Mouse (Mus musculus): ENCODE results near the gene Gm20696. TPM values are rescaled to one million over a fixed set of nuclear protein-coding genes. Genes with fewer than 3 reads are reported as not detected.

Gene Gm20696
- total RNA-seq, 4 experiments from 2014 or later: 7.2 to 9.9 (median 9.3) TPM

DNA sequence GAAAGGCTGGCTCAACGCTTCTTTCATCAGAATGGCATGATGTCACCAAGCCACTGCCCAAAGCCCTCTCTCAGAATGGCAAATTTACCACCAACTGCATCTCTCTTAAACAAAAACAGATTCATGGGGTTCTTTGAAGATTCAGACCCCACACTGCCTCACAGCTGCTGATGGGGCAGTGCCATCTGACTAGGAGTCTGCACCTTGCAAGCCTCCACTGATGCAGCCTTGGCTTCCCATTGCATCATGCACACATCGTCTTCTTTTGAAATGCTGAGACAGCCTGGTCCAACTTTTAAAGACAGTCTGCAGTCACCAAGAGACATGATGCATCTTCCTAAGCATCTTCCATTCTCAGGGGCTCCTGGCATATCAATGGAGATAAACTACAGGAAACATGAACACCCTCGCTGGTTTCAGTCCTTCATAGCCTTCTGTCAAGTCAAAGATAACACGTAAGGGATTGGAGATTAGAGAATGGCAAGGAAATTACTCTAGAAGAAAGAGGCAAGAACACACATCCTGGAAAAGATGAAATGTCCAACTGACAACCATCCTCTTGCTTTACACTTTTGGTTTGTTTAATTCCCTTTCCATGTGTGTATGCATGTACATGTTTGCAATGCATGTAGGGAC lies 298.4 kb downstream of the Gm20696 start:
- no peak for DNase-seq (ENCODE audit: low spot score in 2 of 2)

DNA sequence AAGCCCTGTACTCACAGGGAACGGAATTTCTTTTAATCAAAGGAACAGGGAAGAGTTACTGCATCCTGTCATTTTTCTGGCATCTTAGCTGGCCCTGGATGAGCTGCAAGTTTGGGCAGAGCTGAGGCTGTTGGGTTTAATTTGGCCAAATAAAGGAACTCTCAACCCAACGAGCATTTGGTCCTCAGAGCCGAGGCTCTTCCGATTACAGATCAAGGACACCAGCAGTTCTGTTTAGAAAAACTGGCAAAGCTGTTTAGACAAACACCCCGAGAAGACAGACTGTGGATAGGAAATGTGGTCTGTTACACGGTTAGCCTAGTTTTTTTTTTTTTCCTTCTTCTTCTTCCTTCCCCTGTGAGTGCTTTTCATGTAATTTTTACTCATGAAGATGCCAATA lies 302.1 kb downstream of the Gm20696 start:
- no peak for DNase-seq (ENCODE audit: low spot score in 2 of 2)

DNA sequence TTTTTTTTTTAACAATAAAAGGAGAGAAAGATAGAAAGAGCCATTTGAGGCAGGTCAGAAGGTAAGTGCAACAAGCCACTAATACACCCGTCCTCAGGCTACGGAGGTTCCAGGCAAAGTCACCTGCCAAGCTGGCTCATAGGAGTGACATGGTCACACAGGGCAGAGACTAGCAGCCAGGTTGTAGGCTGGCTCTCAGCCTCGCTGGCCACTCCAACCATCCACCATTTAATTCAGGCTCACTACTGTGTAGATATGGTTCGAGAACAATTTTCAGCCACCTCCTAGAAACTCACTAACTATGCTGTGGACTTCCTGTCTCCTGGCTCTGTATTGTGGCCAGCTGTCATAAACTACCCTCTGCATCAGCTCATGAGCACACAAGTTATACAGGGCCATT lies 306.0 kb downstream of the Gm20696 start:
- no peak for DNase-seq (ENCODE audit: low spot score in 2 of 2)

DNA sequence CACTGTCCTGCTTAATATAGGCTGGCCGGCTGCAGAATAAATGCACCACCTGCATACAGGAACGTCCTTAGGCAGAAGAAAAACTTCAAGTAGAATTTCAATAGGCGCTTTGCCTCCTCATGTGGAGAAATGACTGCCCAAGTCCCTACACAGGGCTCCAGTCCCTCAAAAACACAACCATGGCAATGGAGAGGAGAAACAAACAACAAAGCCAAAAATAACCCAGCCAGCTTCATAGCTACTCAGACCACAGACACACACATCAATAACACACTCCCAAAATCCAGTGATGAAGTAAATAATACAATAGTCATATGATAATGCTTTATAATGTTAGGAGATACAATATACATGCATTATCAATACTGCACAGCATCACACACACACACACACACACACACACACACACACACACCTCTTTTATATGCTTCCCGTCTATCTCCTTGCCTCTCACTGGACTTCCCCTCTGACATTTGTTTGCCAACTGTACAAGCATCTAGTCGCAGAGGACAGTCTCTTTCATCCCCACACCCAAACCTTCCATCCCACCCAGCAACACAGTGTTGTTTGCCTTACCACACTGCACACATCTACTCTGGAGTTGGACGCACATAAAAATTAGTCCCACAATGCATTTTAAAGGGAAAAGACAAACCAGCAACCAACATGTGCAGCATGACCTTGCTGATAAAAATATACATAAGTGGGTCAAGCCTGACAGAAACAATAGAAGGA lies 306.7 kb downstream of the Gm20696 start:
- no peak for DNase-seq (ENCODE audit: low spot score in 2 of 2)

DNA sequence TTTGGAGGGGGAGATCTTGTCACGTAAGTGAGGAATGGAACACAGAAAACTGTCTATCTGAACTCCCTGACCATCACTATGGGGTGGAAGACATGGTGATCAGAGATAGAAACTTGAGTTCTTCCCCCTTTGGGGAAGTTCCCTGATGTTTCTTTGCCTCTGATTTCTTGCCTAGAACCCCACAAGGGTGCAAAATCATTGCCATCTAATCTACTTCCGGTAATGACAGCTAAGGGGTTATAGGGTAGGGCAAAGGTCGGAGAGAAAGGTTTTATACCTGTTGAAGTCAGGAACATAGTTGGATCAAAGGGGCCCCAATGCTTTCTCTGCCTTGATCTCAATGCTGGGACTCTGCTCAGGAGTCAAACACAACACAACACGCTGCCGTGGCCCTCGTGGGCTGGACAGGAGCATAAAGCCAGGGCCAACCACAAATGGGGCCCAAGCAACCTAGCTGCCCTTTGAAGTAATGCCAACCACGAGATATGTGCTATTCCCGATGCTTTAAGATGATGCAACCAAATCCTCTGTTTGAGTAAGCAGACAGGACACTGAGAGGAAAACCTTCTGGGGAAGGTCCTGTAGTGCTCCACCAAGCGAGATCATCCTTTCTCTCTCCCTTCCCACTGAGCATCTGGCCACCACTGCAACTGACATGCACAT lies 307.4 kb downstream of the Gm20696 start:
- DNase-seq (ENCODE audit: low spot score in 2 of 2): no peak

DNA sequence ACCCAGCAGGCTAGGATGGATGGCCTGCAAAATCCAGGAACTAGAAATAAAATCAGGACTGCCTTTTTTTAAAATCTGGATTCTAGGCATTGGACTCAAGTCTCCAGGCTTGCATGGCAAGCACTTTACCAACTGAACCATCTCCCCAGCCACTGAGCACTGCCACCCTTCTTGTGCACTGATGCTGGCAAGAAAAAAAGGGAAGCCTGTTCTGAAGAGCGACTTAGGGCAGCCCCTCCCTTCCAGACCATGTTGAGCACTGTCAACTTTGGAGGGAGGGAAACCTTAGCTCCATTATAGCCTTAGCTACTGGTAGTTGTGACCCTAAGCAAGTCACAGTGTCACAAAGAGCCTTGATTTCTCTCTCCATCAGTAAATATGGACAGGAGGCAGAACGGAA lies 308.7 kb downstream of the Gm20696 start:
- DNase-seq (ENCODE audit: low spot score in 2 of 2): no peak

DNA sequence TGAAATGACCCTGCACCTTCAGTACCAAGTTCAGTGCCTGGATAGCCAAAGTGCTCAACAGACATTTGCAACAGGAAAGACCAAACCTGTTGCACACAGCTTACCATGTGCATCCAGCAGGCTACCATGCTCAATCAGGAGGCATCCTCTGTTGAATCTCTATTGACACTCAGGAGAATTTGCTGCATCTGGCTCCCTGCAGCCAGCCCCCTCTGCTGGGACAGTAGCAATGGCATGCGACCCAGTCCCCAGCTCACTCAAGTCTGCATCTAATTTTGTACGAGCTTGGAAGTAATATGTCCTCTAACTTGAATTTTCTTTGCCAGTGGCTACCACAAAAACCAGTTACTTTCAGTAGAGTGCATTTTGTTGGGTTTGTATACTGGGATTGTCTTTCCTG lies 312.3 kb downstream of the Gm20696 start:
- DNase-seq (ENCODE audit: low spot score in 2 of 2): no peak

DNA sequence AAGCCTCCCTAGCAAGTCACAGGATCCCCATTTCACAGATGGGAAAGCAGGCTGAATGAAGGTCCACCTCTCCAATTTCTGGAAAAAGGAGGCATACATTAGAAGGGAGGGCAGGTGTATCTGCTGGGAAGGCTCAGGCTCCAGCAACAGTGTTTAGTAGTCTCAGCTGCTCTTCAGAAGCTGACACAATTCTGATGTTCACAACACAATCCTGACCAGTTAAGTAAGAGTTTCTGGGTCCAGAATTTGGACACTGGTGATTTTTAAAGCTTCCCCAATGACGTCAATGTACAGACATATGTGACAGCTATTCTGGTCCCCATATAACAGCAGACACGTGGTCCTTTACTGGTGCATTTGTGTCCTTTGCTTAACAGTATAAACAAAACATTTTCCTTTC lies 313.2 kb downstream of the Gm20696 start:
- no peak for DNase-seq (ENCODE audit: low spot score in 2 of 2)

DNA sequence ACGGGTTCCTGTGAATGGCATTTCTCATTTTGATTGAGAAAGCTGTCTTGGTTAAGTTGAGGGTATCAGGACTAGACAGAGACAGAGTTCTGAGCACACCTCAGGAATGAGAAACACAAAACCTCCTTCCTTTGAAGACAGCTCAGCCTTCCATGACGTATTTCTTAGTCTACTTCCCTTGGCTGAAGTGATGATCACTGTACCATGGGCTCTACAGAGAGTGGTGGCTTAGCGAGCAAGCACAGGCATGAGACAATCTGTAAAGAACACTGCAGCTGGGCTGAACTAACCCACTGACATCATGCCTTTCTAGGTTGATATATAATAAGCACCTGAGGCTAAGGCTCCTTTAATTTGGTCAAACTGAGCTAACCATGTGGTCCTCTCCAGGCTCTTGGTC lies 316.0 kb downstream of the Gm20696 start:
- no peak for DNase-seq (ENCODE audit: low spot score in 2 of 2)

DNA sequence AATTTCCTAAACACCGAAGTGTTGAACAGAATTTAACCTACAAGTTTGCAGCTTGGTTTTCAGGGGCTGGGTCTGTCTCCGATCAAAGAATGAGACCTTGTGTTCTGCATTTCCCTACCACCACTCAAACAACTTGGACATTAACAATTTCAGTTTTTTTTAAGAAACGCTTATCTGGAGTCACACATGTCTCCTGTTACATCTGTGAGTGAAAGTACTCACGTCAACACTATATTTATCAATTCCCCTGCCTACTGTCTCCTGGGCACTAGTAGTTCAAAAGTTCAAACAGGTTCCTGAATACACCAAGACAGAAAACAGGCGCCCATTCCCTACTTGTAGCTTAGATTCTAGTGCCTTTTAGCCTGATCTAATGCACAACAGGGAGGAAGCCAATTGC lies 316.4 kb downstream of the Gm20696 start:
- DNase-seq (ENCODE audit: low spot score in 2 of 2): no peak

DNA sequence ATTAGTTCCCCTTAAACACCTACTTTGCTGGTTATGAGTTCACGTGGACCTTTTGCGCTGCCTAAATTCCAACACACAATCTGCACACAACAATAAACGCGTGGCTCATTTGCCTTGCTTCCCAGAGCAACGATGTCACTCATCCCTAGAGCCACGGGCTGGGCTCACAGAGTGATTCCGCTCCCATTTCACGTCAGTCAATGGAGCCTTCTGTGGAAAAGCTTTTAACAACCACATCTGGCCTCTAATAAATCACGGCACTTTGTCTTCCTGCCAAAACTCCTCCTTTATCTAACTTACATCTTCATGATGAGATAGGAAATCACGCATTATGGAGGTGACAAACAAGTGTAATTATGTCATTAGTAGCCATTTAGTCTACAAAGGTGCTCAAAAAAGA lies 318.8 kb downstream of the Gm20696 start:
- DNase-seq (ENCODE audit: low spot score in 2 of 2): no peak

DNA sequence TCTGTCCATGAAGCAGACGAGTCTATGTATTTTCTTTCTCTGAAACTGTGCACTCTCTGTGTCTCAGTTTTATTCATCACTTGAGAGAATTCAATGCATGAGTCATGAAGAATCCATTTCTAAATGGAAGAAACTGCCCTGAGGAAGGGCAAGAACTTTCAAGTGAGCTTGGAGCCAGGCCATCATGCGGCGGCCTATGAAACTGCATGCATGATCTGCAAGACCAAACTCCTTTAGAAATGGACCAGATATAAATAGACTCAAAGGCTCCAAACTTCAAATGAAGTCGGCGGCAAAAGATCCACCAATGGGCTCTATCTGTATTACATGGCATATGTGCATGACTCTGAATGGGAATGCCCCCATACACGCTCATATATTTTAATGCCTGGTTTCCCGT lies 321.6 kb downstream of the Gm20696 start:
- no peak for DNase-seq (ENCODE audit: low spot score in 2 of 2)

DNA sequence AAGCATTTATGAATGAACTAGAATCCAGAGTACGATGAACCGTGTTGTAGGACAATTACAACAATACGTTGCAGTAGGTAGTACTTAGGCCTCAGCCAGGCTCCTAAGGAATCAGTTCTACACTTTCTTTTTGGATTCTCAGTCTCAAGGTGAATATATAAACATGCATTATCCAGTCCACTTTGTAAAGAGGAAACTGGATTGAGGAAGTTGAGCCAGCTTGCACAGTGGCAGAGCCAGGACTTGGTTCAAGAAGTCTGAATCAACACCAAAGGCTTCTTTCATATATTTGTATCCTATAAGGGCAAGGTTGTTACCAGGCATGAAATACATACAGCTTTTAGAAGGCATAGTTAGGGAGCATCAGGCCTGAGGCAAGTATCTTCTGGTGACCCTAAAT lies 322.2 kb downstream of the Gm20696 start:
- DNase-seq (ENCODE audit: low spot score in 2 of 2): no peak

DNA sequence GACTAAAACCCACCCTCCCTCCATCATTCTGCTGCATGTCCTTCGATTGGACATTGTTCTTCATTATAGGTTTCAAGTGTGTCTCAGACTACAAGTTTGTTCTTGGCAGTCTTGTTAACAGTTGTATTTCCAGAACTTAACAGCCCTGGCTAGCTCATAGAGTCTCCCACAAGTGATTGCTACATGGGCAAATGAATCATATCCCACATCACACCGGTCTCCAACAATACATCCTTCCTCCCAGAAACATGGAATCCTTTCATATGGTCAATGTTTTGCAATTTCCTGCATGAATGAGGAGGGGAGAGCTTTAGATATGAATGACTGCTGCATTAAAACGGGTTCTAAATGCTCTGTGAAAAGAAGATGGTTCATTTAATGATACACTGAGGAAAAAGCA lies 322.8 kb downstream of the Gm20696 start:
- DNase-seq (ENCODE audit: low spot score in 2 of 2): no peak

DNA sequence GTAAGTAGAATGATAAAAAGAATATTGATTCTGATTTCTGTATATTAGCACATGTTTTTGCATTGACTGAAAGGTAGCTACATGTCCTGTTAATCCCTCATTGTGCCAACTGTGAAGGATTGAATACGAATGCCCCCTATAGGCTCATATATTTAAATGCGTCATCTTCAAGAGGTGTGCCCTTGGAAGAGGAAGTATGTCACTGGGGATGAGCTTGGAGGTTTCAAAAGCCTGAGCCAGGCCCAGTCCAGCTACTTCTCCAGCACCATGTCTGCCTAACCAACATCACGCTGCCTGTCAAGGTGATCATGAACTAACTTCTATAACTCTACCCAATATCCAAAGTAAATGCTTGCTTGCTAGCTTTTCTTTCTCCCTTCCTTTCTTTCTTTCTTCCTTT lies 324.2 kb downstream of the Gm20696 start:
- DNase-seq (ENCODE audit: low spot score in 2 of 2): no peak

DNA sequence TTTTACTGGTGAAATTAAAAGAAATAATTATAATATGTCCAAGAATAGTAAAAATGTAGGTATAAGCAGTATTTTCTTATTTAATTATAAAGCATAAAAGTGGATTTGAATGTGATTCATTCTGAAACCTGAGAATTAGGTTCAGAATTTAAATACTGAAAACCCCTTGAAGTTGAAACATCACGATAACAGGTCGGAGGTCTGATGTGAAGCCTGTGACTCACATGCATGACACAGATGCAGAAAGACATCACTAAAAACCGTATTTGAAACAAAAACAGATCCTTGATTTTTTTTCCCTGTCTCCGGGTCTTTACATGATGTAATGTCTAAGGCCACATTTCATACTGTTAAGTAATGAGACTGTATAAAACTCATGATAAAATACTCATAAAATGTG lies 325.7 kb downstream of the Gm20696 start:
- DNase-seq (ENCODE audit: low spot score in 2 of 2): no peak

DNA sequence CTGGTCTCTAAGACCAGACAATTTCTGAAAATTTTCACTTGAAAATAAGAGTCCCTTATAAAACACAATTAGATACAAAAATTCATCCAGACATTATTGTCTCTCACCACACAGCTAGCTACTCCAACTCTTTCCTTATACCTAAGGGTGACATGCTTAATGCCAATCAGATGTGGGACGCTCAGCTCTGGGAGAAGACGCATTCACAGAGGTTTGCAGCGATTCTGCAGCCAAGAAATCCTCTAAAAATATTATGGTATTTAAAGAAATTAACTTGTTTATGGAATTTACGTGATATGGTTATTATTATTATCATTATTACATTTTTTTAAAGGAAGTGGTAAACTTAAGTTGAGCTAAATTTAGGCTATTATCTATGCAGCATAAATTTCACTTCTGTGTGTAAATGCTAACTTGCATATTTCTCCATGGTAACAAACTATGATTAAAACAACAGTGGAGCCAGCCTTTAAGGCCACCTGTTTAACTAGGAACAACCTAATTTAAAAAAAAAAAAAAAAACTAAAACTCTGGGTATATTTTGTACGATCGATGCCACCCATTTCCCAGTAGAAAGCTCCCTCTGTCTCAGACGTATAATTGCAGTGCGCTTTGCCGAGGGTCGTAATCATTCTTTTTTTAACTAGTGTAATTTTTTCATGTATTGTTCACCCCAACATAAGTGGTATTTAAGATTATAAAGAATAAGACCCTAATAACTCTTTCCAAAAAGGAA lies 326.4 kb downstream of the Gm20696 start:
- no peak for DNase-seq (ENCODE audit: low spot score in 2 of 2)

DNA sequence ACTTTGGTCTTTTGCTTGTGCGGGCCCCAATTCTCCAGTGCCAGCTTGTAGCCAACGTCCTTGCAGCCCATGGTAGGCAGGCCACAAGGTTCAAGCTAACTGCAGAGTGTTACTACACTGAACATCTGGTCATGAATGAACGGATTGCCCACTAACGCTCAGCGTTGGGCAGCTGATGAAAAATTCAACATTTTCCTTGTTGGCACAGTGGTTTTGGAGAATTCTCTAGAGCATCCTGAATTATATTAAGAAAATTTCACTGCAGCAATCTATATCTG lies 327.3 kb downstream of the Gm20696 start:
- no peak for DNase-seq (ENCODE audit: low spot score in 2 of 2)

DNA sequence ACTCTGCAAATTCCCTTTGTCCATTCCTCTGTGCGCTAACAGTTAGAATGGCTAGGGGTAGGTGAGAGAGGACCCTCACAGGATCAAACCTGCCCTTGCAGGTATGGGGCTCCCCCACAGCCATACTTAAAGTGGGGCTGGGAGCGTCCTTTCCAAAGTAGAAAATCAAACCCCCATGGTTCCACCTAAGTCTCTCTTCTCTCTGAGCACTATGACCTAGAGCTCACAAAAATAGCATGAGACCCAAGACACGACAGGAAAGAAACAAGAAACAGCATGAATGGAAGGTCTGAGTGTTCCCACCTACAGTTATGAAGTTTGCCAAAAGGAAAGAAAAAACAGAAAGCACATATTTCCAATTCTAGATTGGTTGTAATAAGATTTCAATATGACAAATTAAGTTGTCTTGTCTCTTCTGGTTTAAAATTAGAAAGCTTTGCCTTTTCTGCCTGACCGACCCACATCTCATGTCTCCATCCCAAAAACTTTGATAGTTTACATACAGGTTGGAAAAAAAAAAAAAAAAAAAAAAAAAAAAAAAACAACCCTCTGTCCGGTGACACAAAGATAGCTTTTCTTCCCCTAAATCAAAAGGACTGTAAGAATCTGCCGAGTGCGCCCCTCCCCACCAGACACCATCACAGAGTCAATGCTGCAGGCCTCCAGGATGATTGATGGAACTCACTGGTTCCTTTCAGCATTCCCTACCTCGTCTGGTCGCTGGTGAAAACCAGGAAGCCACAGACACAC lies 327.8 kb downstream of the Gm20696 start:
- no peak for DNase-seq (ENCODE audit: low spot score in 2 of 2)

DNA sequence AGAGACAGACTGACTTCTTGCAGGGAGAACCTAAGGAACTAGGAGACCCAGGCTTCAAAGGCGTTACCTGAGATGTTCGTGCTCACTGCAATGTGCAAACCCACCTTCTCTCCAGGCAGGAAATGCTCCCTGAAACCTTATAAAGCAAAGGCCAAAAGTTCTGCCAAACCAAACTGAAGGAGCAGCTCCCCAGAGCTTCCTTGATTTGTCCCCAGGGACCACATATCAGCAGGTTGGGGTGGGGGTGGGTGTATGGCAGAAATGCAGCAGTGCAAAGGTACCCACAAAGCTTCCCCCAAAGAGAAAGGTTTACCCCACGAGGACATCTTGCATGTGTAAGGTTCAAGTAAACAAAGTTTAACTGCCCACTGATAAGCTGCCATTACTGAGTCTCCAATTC lies 328.4 kb downstream of the Gm20696 start:
- DNase-seq (ENCODE audit: low spot score in 2 of 2): no peak

DNA sequence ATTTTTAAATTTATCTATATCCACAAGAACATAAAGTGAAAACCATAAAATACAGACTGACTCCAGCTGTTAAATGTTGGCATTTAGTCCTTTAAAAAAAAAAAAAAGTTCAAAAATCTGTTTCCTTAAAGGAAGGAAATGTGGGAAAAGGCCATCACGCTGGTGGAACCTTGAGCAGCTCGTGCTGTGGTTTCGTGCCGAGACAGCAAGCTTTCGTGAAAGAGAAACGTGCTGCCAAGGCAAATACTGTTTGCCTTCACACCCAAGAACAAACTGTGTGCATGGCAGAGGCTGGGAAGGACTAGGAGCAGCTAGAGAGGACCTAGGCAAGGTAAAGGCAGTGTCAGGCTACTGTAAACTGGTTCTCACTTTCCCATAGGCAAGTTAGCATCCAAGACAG lies 329.0 kb downstream of the Gm20696 start:
- DNase-seq (ENCODE audit: low spot score in 2 of 2): no peak

DNA sequence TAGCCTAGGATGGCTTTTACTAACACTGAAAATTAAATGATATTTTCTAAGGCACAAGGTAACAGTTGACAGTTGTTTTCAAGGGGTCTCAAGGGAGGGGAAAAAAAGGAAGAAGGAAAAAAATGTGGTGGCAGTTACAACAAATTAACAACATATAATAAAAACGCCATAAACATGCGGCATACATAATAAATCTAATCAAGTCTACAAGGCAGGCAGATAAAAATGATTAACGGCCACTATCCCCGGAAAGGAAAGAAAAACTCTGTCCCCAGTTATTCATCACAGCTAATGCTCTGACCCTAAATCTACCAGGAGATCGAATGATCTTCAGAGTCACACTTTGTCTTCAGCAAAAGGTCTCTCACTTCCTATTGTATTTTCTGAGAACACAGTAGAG lies 330.4 kb downstream of the Gm20696 start:
- DNase-seq (ENCODE audit: low spot score in 2 of 2): no peak

Measured in left cerebral cortex, adult 8-10 months (tissue).